Mouse (Mus musculus) intestine, postnatal 0 days (tissue): ENCODE data around the gene Ctnna2. TPM values are rescaled to one million over a fixed set of nuclear protein-coding genes. Genes with fewer than 3 reads are reported as not detected.

Experiments used
- ATAC-seq: fragments of 200-750 bp; cut with Nextera tagmentation; 2 replicates; pipeline ENCODE4 v1.8.0; 2017; ENCODE audit warnings: mild to moderate bottlenecking, moderate TSS enrichment, moderate library complexity
- H3K27ac ChIP-seq: fragments of 300-500 bp; sonication (generic); 2 replicates; pipeline ENCODE4 v1.5.1; 2014; ENCODE audit warnings: mild to moderate bottlenecking, low read depth, low read length, moderate library complexity
- H3K27me3 ChIP-seq: fragments of 300-500 bp; sonication (generic); replicated peaks from 2 replicates; pipeline ENCODE4 v1.6.1; 2014; ENCODE audit warnings: low read length, mixed read lengths; ENCODE audit not compliant: control insufficient read depth, insufficient read depth
- H3K36me3 ChIP-seq: fragments of 300-500 bp; sonication (generic); 2 replicates; pipeline ENCODE4 v1.6.1; 2014; ENCODE audit warnings: mild to moderate bottlenecking, moderate library complexity; ENCODE audit not compliant: control insufficient read depth, insufficient read depth
- H3K4me1 ChIP-seq: fragments of 300-500 bp; sonication (generic); replicated peaks from 2 replicates; pipeline ENCODE4 v1.6.1; 2014; ENCODE audit warnings: antibody characterized with exemption, low read length, mixed read lengths; ENCODE audit not compliant: control insufficient read depth, insufficient read depth
- H3K4me2 ChIP-seq: fragments of 300-500 bp; sonication (generic); replicated peaks from 2 replicates; pipeline ENCODE4 v1.6.1; 2014; ENCODE audit warnings: low read depth, mild to moderate bottlenecking, moderate library complexity
- H3K4me3 ChIP-seq: fragments of 300-500 bp; sonication (generic); 2 replicates; pipeline ENCODE4 v1.5.1; 2014; ENCODE audit warnings: low read depth, low read length
- H3K9ac ChIP-seq: fragments of 300-500 bp; sonication (generic); 2 replicates; pipeline ENCODE4 v1.6.1; 2014; ENCODE audit warnings: mild to moderate bottlenecking, low read depth, low read length
- H3K9me3 ChIP-seq: fragments of 300-500 bp; sonication (generic); 2 replicates; pipeline ENCODE4 v1.6.1; 2016; ENCODE audit warnings: mixed run types; ENCODE audit not compliant: control insufficient read depth
- CTCF ChIP-seq: sonication (generic); IDR thresholded peaks from 2 replicates; pipeline ENCODE4 v1.5.1; 2016; ENCODE audit warnings: low read depth, mild to moderate bottlenecking, control low read depth, antibody characterized with exemption, moderate library complexity
- WGBS: fragments of 180-500 bp; shearing (Covaris S2); extraction: QIAGEN DNeasy Blood & Tissue Kit; methylation state at CpG from one replicate; pipeline ENCODE4 v1.1.7; 2014; 5-methylcytosine and 5-hydroxymethylcytosine counted together
- polyA plus RNA-seq: library from polyadenylated mRNA; unstranded; fragments of >200 nt; fragmentation: Nextera tagmentation; extraction: Ambion mirVana; gene quantifications from 2 replicates; pipeline ENCODE4 v1.2.1, GENCODE M21; 2015

The Ctnna2 gene
- polyA plus RNA-seq, 1 experiment from 2014 or later = 2.3 TPM

DNA sequence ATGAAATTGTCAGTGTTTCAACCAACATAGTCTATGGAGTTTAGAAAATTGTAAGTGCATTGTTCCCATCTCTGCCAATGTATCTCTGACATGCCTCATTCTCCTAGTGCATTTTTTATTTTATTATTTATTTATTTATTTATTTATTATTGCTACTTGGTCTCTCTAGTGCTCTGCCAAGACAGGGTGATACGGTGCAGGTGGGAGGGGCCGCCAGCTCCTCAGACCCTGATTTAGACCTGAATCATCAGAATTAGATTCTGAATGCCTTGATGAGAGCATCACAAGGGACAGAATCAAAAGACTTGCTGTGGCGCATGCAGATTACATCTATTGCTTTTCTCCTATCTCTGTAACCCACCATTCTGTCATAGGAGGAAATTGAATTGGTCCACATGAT lies 492.8 kb downstream of the Ctnna2 start:
- H3K9ac ChIP-seq = no peak overlapping the region
- no peaks in the 10 kb centered on the region for H3K4me1 ChIP-seq
- no peak for ATAC-seq
- H3K27me3 ChIP-seq = no peaks in the 10 kb centered on the region
- no peak overlapping the region for H3K4me2 ChIP-seq
- TF ChIP-seq CTCF = no peak
- no peaks in the 10 kb centered on the region for H3K9me3 ChIP-seq
- H3K27ac ChIP-seq = no peak overlapping the region
- no peak overlapping the region for H3K4me3 ChIP-seq
- 90% methylated on average over 3 of the region's 3 CpGs for WGBS
- no peaks in the 10 kb centered on the region for H3K36me3 ChIP-seq

DNA sequence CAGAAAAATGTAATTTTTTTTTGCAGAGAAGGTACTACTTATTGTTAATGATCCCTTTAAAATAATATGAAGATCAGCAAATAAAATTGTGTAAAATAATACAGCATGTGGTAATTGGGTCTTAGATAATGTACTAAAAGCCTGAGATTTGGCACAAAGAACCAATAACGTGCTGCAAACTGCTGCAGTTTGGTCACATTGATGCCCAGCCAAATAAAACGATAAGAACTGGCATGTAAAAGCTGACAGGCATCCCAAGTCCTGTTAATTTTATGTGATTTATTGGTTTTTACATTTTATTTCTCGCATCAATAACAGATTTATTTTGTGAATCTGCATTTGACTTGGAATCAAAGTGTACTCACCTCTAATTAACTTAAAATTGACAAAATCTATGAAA lies 497.4 kb downstream of the Ctnna2 start:
- Histone ChIP-seq H3K4me1 (no peaks in the 10 kb centered on the region), H3K4me3 (no peak overlapping the region), H3K27me3 (no peaks in the 10 kb centered on the region), H3K4me2 (no peak overlapping the region), H3K9me3 (no peaks in the 10 kb centered on the region), H3K9ac (no peak overlapping the region), H3K36me3 (no peaks in the 10 kb centered on the region), H3K27ac (no peak overlapping the region)
- TF ChIP-seq CTCF = no peak
- 86% methylated on average over 3 of the region's 3 CpGs for WGBS
- ATAC-seq = no peak

DNA sequence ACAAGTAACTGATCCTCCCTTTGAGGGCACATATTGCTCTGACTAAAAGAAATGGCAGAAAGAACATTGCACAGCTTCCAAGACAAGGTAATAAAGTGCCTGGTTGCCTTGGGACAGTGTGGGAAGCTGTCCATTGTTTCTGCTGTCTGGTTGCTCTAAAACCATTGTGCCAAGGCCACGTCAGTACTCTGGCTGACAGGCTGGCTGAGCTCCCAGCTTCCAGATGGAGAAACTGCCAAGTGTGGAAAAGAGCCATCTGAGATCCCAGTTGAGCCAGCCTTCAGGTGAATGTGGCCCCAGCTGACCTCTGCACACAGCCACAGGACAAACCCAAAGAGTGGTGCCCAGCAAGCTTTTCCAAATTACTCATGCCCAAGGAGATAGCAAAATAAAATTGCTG lies 504.1 kb downstream of the Ctnna2 start:
- no peak for ATAC-seq
- 40% methylated on average over 1 of the region's 1 CpGs for WGBS

DNA sequence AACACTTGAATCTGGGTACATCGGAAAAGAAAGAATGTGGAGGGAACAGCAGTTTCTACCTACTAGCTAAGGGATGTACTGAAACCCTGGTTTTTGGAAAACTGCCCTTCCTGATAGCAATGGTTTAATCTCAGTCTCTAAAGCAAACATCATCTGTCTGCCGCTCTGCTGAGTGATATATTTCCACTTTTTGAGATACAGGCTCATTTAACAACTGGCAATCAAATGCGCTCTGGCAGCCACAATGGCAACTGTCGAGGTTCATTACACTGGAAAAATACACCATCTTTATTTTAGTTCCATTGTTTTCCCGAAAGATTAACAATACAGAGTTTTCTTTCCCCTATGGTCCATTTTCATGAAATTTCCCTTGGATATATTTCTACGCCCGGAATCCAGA lies 506.2 kb downstream of the Ctnna2 start:
- Histone ChIP-seq H3K4me3 (no peak overlapping the region), H3K9me3 (no peaks in the 10 kb centered on the region), H3K36me3 (no peaks in the 10 kb centered on the region), H3K4me1 (no peaks in the 10 kb centered on the region), H3K27ac (no peak overlapping the region), H3K9ac (no peak overlapping the region), H3K4me2 (no peak overlapping the region), H3K27me3 (no peaks in the 10 kb centered on the region)
- 79% methylated on average over 7 of the region's 7 CpGs for WGBS
- no peak for TF ChIP-seq CTCF
- ATAC-seq = no peak

More for the DNA sequence above, 504.1 kb downstream of the Ctnna2 start:
- no peaks in the 10 kb centered on the region for H3K27me3 ChIP-seq
- no peaks in the 10 kb centered on the region for H3K4me1 ChIP-seq
- H3K4me3 ChIP-seq = no peak overlapping the region
- H3K36me3 ChIP-seq = no peaks in the 10 kb centered on the region
- TF ChIP-seq CTCF = no peak
- no peak overlapping the region for H3K4me2 ChIP-seq
- H3K9me3 ChIP-seq = no peaks in the 10 kb centered on the region
- H3K9ac ChIP-seq = no peak overlapping the region
- H3K27ac ChIP-seq = no peak overlapping the region

DNA sequence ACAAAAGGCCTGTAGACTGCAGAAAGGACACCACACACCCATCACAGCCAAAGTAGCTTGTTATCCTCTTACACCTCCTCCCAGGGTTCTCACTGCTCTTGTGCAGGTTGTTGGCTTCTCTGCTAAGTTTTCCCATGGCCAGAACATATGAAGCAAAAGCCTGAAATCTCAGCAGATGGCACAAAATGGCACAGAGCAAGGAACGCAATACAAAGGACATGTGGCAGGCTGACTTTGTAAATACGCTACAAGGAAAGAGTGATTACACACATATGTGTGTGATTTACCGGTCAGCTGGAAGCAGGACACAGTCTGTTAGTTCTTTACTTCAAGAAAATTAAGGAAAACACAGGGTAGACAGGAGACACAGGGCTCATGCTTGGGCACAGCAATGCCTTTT lies 511.4 kb downstream of the Ctnna2 start:
- H3K27me3 ChIP-seq = no peaks in the 10 kb centered on the region
- H3K27ac ChIP-seq = no peak overlapping the region
- no peak for TF ChIP-seq CTCF
- ATAC-seq = no peak
- 84% methylated on average over 3 of the region's 3 CpGs for WGBS
- H3K4me1 ChIP-seq = no peaks in the 10 kb centered on the region
- no peaks in the 10 kb centered on the region for H3K9me3 ChIP-seq
- no peak overlapping the region for H3K9ac ChIP-seq
- H3K4me2 ChIP-seq = no peak overlapping the region
- H3K4me3 ChIP-seq = no peak overlapping the region
- no peaks in the 10 kb centered on the region for H3K36me3 ChIP-seq

DNA sequence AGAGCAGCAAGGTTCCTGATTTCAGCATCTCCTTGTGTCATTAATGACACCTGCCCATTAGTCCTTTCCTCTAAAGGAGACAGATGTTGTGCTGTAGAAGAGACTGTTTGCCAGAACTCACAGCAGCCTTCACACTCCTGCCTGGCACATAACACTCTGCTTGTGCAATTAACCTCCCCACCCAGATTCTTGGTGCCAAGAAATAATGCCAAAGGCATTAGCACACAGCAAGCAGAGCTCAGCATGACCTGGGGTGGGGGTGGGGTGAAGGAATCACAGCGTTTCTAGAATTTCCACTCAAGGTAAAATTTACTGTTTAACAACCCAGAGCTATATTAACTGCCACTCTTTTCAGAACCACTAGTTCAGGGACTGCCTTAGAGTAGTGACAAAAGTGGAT lies 516.8 kb downstream of the Ctnna2 start:
- H3K9me3 ChIP-seq = no peaks in the 10 kb centered on the region
- no peak overlapping the region for H3K9ac ChIP-seq
- H3K36me3 ChIP-seq = no peaks in the 10 kb centered on the region
- no peak overlapping the region for H3K27ac ChIP-seq
- no peaks in the 10 kb centered on the region for H3K27me3 ChIP-seq
- no peak overlapping the region for H3K4me3 ChIP-seq
- TF ChIP-seq CTCF = no peak
- 36% methylated on average over 1 of the region's 1 CpGs for WGBS
- no peak overlapping the region for H3K4me2 ChIP-seq
- no peak for ATAC-seq
- no peaks in the 10 kb centered on the region for H3K4me1 ChIP-seq

DNA sequence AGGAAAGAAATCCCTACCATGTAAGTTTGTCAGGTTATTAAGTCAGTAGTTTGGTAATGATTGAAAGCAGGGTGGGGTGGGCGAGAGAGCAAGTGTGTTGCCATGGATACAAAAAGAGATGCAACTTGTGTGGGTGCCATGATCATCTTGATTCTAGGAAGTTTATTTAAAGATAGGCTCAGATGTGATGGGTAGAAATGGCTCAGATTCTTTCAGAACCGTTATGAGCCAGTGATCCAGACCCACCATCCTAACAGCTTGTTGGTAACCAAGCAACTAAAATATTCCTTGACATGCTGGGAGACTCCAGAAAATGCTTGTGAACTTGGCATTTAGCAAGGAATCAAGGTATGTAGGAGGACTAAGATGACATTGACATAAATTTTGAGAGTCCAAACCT lies 521.6 kb downstream of the Ctnna2 start:
- Histone ChIP-seq H3K36me3 (no peaks in the 10 kb centered on the region), H3K4me2 (no peak overlapping the region), H3K9me3 (no peaks in the 10 kb centered on the region), H3K9ac (no peak overlapping the region), H3K4me3 (no peak overlapping the region), H3K27me3 (no peaks in the 10 kb centered on the region), H3K27ac (no peak overlapping the region), H3K4me1 (no peaks in the 10 kb centered on the region)
- no peak for TF ChIP-seq CTCF
- ATAC-seq = no peak
- 60% methylated on average over 2 of the region's 2 CpGs for WGBS
